Mouse (Mus musculus): ENCODE results near the gene Gfap.

Gene Gfap

DNA sequence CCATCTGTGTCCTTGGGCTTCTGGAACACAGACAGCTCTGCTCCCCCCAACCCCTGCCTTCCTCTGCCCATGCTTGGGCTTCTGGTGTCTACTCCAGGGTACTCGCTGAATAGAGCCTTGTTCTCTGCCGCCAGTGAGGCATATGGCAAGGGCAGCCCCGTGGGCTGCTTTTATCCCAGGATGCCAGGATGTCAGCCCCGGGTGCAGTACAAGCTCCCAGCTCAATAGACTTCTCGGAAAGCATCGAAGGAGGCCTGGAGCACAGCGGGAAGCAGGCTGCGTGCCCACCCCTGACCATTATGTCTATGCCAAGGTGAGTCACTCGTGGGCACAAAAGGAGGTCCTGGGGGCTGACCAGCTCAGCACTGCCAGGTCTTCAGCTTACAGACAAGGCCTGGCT, 2.3 kb downstream of the Gfap start:
- peak; percentile 26; the same call in 1 of the 2 replicates for ATAC-seq (ENCODE audit: insufficient number of reproducible peaks, low FRiP score, low TSS enrichment)

DNA sequence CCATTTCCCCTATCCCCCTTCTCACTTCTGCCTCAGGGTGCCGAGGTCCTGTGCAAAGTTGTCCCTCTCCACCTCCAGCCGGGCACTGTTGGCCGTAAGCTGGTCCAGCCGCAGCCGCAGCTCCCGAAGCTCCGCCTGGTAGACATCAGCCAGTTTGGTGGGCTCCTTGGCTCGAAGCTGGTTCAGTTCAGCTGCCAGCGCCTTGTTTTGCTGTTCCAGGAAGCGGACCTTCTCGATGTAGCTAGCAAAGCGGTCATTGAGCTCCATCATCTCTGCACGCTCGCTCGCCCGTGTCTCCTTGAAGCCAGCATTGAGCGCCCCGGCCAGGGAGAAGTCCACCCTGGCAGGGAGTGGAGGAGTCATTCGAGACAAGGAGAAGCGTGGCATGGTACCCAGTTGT, 4.1 kb downstream of the Gfap start:
- ATAC-seq (ENCODE audit: insufficient number of reproducible peaks, low FRiP score, low TSS enrichment), result no peak

DNA sequence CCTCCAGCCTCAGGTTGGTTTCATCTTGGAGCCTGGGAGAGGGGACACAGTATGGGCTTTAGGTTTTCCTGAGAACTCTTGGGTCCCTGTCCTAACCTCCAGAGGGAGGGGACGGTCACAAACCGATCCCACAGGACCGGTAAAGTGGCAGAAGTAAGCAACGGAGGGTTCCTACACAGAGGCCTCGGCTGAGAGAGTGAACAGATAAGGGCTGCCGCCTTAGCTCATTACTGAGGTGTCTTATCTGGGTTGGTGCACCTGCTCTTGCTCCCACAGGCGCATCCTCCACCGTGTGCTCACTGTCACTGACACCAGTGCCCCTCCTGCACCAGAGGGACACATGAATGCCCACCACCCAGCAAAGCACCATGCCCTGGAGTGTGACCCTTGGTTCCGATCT, 4.9 kb downstream of the Gfap start:
- ATAC-seq (ENCODE audit: insufficient number of reproducible peaks, low FRiP score, low TSS enrichment), result no peak

DNA sequence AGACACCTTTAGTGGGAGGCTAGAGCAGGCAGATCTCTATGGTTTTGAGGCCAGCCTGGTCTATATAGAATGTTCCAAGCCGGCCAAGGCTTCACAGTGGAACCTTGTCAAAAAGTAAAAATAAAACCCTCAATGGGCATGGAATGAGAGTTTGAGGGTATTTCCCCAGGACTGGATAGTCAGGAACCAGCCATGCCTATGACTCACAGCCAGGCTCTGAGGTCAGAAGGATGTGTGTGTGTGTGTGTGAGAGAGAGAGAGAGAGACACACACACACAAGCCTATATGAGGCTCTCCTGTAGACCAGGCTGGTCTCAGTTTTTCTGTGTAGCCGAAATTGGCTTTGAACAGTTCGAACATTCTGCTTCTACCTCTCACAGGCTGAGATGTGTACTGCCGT, 6.0 kb downstream of the Gfap start:
- no peak for ATAC-seq (ENCODE audit: insufficient number of reproducible peaks, low FRiP score, low TSS enrichment)

DNA sequence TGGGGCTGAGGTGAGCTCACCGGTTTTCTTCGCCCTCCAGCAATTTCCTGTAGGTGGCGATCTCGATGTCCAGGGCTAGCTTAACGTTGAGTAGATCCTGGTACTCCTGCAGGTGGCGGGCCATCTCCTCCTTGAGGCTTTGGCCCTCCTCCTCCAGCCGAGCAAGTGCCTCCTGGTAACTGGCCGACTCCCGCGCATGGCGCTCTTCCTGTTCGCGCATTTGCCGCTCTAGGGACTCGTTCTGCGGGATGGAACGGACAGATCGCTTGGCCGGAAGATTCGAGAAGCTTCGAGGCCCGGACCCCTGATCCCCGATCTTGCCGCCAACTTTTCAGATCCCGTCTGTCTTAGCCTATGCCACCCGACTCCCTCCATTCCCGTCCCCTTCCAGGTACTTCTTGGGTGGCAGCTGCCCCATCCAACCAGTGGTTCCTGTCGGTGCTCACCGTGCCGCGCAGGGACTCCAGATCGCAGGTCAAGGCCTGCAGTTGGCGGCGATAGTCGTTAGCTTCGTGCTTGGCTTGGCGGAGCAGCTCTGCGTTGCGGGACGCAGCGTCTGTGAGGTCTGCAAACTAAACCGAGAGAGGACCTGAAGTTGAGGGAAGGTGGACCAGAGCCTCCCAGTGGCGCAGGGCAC, 7.6 kb downstream of the Gfap start:
- peak; percentile 52; the same call in 1 of the 2 replicates for ATAC-seq (ENCODE audit: insufficient number of reproducible peaks, low FRiP score, low TSS enrichment)

DNA sequence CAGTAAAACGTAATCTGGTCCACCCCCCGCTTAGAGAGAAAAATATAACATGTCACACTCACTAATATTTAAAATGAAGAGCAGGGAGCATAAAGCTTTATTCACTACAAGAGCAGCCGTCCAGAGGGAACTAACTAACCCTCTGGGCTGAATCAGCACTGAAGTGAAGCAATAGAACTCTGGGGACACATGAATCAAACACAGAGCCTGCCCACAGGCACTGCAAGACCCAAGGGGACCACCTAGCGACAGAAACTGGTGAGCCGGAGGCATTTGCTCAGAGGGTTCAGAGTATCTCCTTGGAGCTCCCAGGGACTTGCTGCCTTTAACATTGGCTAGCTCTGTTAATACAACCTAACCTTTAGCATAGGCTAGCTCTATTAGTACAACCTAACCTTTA, 10.6 kb downstream of the Gfap start:
- ATAC-seq (ENCODE audit: insufficient number of reproducible peaks, low FRiP score, low TSS enrichment), result no peak

DNA sequence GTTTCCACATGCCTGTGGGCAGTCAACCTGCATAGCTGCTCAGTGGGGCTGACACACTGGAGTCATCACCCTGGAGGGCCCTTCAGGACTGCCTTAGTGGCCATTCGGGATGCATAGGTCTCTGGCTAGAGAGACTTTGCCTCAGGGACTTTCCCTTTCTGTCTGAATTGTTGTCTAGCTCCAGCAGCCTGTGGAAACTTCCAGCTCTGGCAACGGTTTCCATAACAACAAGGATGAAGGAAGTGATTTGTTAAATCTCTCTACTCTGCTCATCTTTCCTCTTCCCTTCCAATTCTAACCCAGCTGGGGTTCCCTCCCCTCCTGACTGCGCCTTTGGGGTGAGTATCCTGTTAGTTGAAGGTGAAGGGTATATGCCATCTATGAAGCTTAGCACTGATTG, 12.6 kb downstream of the Gfap start:
- ATAC-seq (ENCODE audit: insufficient number of reproducible peaks, low FRiP score, low TSS enrichment), result no peak

DNA sequence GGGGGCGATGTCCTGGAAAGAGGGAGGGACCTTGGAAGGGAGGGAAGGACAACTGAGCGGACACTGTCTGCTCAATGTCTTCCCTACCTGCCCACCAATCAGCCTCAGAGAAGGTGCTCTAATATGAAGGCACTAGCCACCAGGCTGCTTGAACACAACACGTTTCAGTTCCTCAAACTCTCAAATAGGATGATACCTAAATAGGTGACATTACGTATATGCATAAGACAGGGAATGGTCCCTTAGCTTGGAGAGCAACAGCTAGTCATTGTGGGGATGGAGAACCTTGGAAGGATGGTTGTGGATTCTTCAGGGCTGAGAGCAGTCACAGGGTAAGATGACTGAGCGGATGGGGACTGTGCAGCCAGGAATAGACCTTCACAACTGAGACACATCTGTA, 13.3 kb downstream of the Gfap start:
- ATAC-seq (ENCODE audit: insufficient number of reproducible peaks, low FRiP score, low TSS enrichment), result no peak

DNA sequence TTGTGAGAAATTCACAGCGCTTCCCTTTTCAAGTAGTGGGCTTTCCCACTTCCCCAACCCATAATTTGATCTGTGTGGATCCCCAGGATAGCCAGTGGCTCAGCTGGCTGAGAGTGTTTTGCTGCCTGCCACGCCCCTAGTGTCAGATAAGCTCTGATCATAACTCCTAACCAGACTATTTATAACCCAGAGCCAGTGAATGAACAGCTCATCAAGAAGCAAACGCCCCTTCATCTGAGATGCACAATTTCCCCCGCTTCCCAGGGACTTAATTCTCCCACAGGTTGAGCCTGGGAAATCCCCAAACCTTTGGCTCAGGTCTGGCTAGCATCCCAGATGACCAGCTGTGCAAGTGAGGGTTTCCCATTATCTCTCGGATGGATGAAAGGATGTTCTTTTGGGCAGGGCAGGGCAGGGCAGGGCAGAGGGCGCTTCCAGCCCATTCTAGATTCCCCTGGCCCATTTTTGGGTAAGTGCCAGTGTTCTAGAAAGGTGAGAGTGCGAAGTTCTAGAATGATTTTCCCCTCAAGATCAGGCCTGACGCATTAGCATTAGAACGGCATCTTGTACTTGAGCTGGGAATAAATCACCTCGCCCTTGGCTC, 16.0 kb downstream of the Gfap start, which contains the start of gene Fam187a:
Gene Fam187a, plus strand, starts transcription at position 554 of the 604 bp plus-strand sequence.
- no peak for ATAC-seq (ENCODE audit: insufficient number of reproducible peaks, low FRiP score, low TSS enrichment)

DNA sequence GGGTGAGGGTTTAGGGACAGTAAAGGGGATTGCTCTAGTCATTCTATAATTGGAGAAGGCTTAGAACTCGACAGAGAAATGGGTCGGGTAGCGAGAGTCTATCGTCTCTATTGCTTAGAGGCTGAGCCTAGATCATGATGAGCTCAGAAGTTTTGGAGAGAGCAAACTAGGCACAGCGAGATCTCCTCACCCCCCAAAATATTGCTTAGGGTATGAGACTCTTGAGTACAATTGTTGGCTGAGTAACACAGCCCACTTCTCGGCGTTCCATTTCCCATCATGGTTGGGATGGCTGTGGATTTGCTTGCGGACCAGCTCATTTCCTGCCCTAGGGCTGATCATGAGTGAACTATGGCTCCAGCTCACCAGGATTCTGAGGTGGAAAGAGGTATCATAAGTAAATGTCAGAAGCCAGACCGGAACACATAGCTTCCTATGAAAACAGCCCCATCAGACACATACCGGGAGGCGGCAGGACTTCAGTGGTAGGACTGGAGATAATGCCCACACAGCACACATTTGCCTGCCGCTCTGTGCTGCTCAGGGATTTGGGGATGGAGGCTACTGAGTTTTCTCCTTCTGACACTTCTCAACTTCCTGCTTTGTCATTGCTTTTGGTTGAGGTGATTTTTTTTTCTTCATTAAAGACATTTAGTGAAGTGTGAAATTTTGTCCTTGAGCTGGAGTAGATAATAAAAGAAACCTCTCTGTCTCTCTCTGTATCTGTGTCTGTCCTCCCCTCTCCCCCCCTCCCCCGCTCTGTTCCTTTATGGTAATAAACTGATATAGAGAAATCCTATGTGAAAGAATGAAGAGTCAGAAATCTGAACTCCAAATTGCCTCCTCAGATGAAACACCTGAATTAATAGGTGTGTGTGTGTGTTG, 19.2 kb downstream of the Gfap start:
- no peak; the same call in 1 of the 2 replicates for ATAC-seq (ENCODE audit: insufficient number of reproducible peaks, low FRiP score, low TSS enrichment)

DNA sequence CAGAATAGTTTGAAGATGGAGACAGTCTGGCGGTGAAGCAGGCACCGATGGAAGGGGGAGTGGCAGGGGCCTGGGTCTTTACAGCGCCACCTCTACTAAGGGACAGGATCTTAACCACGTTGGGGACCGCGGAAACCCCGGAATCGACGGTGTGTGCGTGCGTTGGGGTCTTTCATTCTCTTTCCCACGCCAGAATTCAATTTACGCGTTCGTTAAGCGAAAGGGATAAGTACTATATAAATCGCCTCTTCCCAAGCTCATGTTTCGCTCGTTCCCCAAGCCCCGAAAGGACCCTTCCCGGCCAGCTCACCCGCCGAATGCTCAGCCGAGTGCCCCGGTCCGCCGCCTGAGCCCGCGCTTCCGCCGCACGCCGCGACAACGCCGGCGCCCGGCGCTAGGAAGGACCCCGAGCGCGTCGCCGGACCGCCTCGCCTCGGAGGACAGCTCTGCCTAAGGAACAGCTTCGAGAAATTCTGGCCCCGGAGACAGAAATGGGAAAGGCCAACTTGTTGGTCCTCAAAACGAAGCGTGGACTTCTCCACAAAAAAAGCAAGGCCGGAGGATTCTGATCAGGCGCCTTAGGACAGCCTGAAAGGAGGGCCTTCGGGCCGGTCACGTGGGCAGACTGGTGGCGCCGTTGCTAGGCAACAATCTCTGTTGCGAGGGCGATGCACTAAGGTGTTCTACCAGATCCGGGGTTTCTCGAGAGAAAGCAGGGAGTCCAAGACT, 20.0 kb downstream of the Gfap start, which contains the start of the genes Eftud2 and Ccdc103:
Gene Eftud2, minus strand, starts transcription at position 401 of the 729 bp plus-strand sequence.
Gene Ccdc103, plus strand, starts transcription at position 620 of the 729 bp plus-strand sequence.
- ATAC-seq (ENCODE audit: insufficient number of reproducible peaks, low FRiP score, low TSS enrichment), result peak; percentile 77; the same call in 1 of the 2 replicates

DNA sequence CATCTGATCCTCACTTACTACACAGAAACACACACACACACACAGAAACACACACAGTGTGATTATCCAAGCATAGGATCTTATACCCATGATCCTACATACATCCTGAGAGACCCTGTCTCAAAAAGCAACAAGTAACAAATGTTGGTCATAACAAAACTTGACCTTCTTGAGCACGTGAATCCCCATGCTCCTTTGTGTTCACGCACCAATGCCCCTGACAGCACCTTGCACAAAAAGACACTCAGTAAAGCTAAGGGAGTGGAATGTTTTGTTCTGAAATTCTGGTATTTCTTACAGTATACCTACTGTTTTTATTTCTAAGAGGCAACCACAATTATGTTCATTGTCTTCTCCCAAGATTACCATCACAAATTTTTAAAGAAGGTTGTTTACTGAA, 21.2 kb downstream of the Gfap start:
- ATAC-seq (ENCODE audit: insufficient number of reproducible peaks, low FRiP score, low TSS enrichment), result no peak

DNA sequence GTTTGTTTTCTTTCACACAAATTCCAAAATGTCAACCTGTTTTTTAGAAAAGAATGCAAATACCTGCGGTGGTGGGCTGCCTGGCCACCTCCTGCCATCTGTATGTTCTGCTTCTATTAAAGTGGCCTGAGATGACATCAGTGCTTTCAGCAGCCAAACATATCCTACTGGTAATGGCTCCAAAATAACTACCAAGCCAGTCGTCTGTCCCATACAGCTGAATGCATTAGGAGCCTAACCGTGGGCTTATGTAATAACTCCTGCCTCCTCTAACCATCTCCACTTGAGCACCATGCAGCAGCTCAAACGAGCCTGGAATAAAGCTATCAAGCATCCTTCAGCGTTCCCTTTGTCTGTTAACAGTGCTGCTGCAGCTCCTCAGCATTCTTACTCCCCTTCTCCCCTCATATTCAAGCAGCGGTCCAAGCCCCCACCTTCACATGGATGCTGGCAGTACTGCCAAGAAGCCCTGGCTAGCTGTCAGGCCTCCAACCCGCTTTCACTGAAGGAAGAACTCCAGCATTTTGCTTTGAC, 25.8 kb downstream of the Gfap start:
- peak; percentile 82; the same call in 1 of the 2 replicates for ATAC-seq (ENCODE audit: insufficient number of reproducible peaks, low FRiP score, low TSS enrichment)

DNA sequence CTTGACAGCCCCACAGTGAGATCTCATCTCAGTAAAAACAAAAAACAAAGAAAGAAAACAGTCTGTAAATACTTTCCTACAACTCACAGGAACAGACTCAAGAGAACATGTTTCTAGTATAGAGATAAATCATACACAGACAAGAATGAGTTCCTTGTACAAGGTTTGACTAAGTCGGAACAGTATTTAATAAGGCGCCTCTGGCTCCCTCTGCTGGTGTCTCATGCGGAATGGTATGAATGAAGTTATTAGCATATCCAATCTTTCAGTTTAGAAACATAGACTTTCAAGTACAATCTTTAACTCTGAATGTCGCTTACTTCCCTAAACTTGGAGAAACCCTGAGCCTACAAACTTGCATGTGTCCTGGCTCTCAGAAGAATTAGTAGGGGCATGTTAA, 36.4 kb downstream of the Gfap start:
- no peak for ATAC-seq (ENCODE audit: insufficient number of reproducible peaks, low FRiP score, low TSS enrichment)

DNA sequence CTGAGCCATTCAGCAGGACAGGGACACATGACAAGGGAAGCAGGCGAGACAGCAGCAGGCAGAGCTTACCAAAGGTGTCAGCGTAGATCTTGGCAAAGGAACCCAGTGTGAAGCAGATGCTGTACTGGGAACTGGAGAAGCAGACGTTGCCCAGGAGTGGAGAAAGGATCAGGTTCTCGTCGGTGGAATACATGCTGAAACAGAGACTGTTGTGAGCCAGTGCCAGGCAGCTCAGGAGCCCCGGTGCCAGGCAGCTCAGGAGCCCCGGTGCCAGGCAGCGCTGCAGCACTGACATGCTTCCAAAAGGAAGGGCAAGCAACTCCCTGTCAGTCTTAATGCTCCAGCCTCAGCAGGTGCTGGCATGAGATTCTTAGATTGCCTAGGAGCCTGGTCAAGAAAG, 40.8 kb downstream of the Gfap start:
- ATAC-seq (ENCODE audit: insufficient number of reproducible peaks, low FRiP score, low TSS enrichment), result no peak

DNA sequence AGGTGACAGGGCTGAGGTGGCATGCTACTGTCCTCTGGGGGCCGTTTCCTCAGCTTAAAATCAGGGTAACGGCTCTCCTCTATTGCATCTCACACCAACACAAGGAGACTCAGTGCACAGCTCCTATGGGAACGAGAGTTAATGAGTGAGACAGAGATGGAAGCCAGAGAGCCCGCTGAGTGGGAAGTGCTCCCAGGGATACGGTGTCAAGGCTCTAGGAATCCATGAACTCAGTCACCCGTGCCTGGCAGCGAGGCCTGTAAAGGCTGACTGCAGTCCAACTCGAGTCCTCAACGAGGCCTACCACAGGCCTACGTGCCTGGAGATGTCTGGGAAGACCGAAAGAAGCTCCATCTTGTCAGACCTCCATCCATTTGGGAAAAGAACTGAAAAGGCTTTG, 41.8 kb downstream of the Gfap start:
- no peak for ATAC-seq (ENCODE audit: insufficient number of reproducible peaks, low FRiP score, low TSS enrichment)

DNA sequence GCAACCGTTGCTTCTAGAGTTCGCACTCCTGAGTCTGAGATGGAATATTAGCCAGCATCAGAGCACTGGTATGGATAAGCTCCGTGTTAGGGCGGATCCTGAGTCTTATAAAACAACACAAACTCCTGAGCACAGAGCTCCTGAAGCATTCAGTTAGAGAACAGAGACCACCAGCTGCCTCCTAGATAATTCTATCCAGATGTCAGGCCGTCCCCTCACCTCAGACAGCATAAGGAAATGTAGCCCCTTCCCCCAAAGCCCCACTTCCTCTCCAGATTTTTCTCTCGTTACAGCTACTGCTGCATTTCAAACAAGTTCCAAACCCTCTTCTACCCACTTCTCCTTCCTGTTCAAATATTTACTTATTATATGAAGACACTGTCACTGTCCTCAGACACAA, 44.8 kb downstream of the Gfap start:
- ATAC-seq (ENCODE audit: insufficient number of reproducible peaks, low FRiP score, low TSS enrichment), result no peak

DNA sequence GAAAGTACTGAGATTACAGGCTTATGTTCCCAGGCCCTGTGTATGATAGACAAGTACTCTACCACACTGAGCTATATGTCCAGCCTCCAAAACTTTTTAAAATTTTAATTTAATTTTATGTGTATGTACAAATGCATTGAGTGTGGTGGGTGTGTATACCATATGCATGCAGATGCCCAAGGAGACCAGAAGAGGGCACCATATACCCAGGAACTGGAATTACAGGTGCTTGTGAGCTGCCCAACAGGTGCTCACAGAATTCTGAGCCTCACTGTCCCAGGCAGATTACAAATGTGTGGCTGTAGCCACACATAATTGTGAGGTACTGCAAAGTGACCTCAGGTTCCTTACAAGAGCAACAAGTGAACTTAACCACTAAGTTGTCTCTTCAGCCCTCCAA, 47.0 kb downstream of the Gfap start:
- ATAC-seq (ENCODE audit: insufficient number of reproducible peaks, low FRiP score, low TSS enrichment), result no peak

DNA sequence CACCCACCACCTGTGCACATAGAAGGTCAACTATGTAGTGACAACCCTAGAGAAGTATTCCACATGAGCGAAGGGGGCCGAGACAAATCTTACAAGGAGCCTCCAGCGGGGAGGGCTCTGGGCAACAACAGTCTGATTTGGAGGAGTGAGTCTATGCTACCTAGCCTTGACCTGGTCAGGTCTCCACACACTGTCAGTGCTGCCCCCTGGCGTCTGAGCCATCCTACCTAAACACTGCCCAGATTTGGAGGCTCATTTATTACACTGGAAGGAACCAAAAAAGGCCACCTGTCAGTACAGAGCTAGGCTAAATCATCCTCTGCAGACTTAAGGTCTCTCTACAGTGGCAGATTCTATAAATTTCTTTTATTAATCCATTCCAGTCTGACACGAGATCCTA, 48.8 kb downstream of the Gfap start:
- ATAC-seq (ENCODE audit: insufficient number of reproducible peaks, low FRiP score, low TSS enrichment), result no peak

DNA sequence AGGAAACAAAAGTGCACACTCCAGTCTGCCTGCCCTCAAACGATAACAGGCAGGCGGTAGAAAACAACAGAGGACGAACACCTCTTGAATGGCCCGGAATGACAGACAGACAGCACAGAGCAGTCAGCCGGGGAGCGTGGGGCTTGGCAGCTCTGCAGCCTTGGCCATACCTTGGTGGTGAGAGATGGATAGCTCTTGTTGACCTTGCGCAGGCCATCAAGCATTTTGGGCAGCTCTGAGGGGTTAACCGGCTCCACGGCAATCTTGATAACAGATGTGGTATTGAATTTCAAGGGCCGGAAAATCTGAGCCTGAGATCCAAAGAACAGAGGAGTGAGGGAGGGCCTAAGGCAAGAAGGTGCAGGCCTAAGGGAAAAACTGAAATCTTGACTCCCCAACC, 54.8 kb downstream of the Gfap start:
- no peak for ATAC-seq (ENCODE audit: insufficient number of reproducible peaks, low FRiP score, low TSS enrichment)
